Comparison of ENCODE assay signal across 6 mouse cellular contexts in the genomic region with DNA sequence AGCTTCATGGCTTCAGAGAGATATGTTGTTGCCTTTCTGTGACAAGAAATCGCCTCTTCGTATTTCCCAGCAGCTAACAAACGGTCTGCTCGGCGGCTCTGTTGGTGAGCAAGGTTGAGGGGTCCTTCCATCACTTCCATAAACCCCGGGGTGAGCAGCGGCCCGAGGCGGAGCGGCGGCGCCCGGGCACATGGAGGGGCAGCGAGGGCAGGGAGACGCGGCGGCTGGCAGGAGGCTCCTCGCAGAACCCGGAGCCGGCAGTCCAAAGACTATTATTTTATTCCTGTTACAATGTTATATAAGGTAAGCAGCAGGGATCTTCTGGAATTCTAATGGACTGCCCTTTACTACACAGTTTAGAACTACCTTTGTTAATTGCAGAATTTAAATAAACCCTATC.
A peak's percentile ranks its signal among the peaks of the same experiment; 100 is the strongest.
ATAC-seq lines count a peak whose summit lies in the region.
"Not testable (repeated sequence)": the region's sequence is repeated elsewhere in the genome, so short reads cannot be mapped to it uniquely, and the experiment has no call there.

No protein-coding gene starts in this region.

- not testable (repeated sequence) for H3K4me1 ChIP-seq in midbrain, embryonic 13.5 days (replicated peaks)

- H3K4me2 ChIP-seq in midbrain, embryonic 13.5 days (replicated peaks) = not testable (repeated sequence)

- not testable (repeated sequence) for H3K9me3 ChIP-seq in midbrain, embryonic 13.5 days

- not testable (repeated sequence) for H3K4me3 ChIP-seq in midbrain, embryonic 13.5 days (replicated peaks)

- 100% methylated on average over 6 of the region's 20 CpGs for WGBS in midbrain, embryonic 13.5 days

- H3K9ac ChIP-seq in midbrain, embryonic 13.5 days (replicated peaks) = not testable (repeated sequence)

- not testable (repeated sequence) for H3K36me3 ChIP-seq in midbrain, embryonic 13.5 days

- H3K27me3 ChIP-seq in midbrain, embryonic 13.5 days = not testable (repeated sequence)

- not testable (repeated sequence) for H3K27ac ChIP-seq in midbrain, embryonic 13.5 days

- 0 out of 2 replicates have a peak, but pooled peaks have one; percentile 59 for ATAC-seq in erythroid progenitor cell, adult 5-6 weeks (replicated peaks; ENCODE audit: low FRiP score, poor library complexity, severe bottlenecking)
- 0 out of 2 replicates have a peak, but pooled peaks have one; percentile 44 for ATAC-seq in frontal cortex, adult (ENCODE audit: low TSS enrichment)
- peak; percentile 59; the same call in 1 of the 2 replicates for ATAC-seq in megakaryocyte, adult 5-6 weeks (ENCODE audit: poor library complexity, severe bottlenecking)
- 0 out of 2 replicates have a peak, but pooled peaks have one; percentile 53 for ATAC-seq in midbrain, embryonic 13.5 days
- 0 out of 2 replicates have a peak, but pooled peaks have one; percentile 31 for ATAC-seq in monocyte, adult 5-6 weeks (replicated peaks; ENCODE audit: insufficient number of reproducible peaks, low FRiP score, low TSS enrichment, poor library complexity, severe bottlenecking)
- peak; percentile 41; the same call in 1 of the 2 replicates for ATAC-seq in neutrophil, adult 5-6 weeks (ENCODE audit: extremely low read depth, insufficient number of reproducible peaks, low FRiP score, poor library complexity, severe bottlenecking)
